Mouse (Mus musculus) forelimb bud, embryonic 11.5 days (tissue): ENCODE results near the gene 2900026A02Rik.
A peak's percentile ranks its signal among the peaks of the same experiment; 100 is the strongest.
"Not testable (repeated sequence)": the region's sequence is repeated elsewhere in the genome, so short reads cannot be mapped to it uniquely, and the experiment has no call there.

ENCODE experiments used
- DNase-seq: peaks from one replicate; pipeline ENCODE4 v3.0.0-alpha.2; 2012; ENCODE audit warnings: low read depth, low spot score

Gene 2900026A02Rik

GRCm38 (mm10) chr5:113122326-113123054 is 98.5 kb downstream of the 2900026A02Rik start:
- DNase-seq, result no peak

- DNase-seq, result peak; percentile 46
Observed at GRCm38 (mm10) chr5:113121591-113121875, 99.5 kb downstream of the 2900026A02Rik start.

- DNase-seq, result peak; percentile 82
Observed at GRCm38 (mm10) chr5:113120741-113121590, 100.1 kb downstream of the 2900026A02Rik start.

DNA sequence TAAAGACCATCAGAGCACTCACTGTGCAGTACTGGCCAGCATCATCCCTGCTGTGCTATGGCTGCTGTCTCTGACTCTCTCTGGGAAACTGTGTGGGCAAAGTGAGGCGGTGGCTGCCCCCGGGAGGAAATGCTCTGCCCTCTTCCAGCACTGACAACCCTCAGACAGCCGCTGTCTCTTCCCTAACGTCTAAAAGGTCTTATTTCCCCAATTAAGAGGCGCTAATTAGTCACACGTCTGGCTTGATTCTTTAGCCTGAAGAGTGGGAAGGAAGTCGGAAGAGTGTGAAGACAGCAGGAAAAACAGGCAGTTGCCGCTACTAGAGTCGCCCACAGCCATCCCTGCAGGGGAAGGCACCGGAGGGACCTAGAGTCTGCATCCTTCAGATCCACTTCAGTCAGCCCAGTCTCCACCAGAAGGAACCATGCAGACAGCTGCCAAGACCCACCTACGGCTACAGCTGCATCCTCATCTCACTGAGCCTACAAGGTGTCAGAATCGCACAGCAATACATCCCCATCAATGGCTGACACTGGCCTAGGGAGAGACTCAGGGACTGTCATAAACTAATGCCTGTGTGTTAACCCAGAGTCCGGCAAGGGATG is 101.1 kb downstream of the 2900026A02Rik start:
- no peak for DNase-seq

GRCm38 (mm10) chr5:113119291-113119690 is 101.7 kb downstream of the 2900026A02Rik start:
- no peak for DNase-seq

DNA sequence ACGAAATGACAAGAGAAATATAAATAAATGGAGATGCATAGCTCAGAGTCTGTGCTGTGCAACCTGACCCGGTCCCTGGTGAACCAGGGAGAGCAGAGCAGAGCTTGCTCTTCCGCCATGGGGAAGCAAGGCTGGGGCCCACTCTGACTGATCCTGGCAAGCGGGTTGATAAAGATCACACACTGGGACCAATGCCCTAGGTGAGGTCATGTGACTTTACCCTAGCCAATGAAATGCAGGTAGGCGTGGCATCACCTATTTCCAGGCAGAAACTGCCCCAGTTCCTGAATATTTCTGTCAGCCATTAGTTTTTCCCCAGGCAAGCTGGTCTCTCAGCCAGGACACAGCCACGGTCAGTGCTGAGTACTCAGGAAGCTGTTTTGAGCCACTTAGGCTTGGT is 102.3 kb downstream of the 2900026A02Rik start:
- DNase-seq, result no peak

- DNase-seq, result no peak
Observed at GRCm38 (mm10) chr5:113117361-113117760, 103.7 kb downstream of the 2900026A02Rik start.

DNA sequence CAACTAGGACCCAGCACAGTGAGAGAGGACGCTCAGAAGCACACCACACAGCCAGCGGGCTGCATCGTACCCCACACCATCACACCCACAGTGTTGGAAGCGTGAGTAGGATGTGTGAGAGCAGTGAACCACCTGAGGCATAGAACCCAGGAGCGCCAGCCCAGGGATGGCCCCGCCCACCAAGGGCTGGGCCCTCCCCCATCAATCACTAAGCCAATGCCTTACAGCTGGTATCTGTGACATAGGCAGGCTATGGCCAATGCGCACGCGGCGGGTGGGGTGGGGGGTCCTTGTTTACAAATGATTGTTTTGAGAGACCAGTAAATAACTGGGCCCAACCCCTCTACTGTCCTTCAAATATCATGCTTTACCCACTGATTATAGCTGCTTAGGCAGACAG is 105.1 kb downstream of the 2900026A02Rik start:
- DNase-seq, result no peak

- DNase-seq, result no peak
Observed at GRCm38 (mm10) chr5:113114264-113115225, 106.5 kb downstream of the 2900026A02Rik start.

DNA sequence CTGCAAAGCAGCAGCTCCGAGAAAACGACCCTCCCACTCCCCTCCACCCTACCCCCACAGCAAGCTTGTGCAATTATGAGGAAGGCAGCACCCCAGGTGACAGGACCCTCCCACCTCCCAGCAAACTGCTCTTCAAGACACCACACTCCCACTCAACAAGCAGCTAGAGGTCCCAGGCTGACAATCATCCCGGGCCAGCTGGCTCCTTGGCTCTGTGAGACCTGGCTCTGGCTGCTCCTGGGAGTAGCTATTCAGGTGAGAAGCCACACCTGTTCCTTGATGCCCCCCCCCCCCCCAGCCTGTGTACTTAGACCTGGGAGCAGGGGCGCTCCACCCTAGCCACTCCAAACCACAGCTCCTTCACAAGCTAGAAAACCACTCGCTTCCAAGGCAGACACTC is 107.9 kb downstream of the 2900026A02Rik start:
- DNase-seq, result no peak

DNA sequence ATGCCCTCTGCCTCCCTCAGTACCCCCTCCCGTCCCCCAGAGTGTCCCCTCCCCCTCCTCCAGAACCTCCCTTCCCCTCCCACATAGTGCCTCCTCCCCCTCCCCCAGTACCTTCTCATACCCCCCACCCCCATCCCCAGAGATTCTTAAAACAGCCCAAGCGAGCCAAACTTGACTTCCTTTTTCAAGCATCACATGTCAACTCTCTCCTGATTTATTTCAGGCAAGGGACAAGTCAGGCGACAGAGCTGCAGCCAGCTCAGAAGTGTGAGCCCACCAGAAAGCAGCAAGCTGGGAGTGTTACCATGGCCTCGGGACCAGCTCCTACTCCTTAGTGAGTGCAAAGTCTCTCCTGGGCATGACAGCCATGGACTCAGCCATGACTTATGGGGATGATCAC is 109.7 kb downstream of the 2900026A02Rik start:
- no peak for DNase-seq

- no peak for DNase-seq
Observed at GRCm38 (mm10) chr5:113110929-113111328, 110.1 kb downstream of the 2900026A02Rik start.

GRCm38 (mm10) chr5:113109651-113110050 is 111.4 kb downstream of the 2900026A02Rik start:
- DNase-seq, result not testable (repeated sequence)

DNA sequence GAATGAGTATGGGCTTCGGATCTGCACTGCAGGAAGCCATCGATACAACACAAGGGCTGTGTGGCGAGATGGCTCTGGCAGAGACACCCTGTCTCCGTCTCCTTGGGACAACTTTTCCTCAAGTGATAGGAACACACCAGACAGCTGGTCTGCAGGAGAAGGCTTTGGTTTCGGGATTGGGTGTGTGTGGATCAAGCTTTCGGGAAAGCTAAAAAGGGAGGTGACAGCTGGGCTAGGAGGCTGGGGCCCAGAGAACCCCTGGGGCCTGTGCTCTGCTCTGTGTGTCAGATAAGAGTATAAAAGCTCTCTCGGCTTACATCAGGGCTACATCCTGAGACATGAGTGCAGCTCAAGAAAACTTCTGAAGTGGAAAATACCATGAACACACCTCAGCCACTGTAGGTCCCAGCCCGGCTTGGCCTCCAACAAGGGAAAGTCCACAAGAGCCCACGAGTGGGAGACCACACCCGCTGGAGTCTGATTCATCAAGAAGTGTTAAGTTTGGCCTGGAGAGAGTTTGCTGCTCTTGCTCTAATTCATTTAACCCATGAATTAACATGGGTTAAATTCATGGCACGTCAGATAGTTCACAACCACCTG is 112.8 kb downstream of the 2900026A02Rik start:
- no peak for DNase-seq

GRCm38 (mm10) chr5:113107709-113108108 is 113.3 kb downstream of the 2900026A02Rik start:
- no peak for DNase-seq

GRCm38 (mm10) chr5:113106594-113106993 is 114.4 kb downstream of the 2900026A02Rik start:
- DNase-seq, result no peak

- DNase-seq, result no peak
Observed at GRCm38 (mm10) chr5:113105481-113105880, 115.6 kb downstream of the 2900026A02Rik start.

GRCm38 (mm10) chr5:113105035-113105434 is 116.0 kb downstream of the 2900026A02Rik start:
- DNase-seq, result no peak

GRCm38 (mm10) chr5:113102455-113102854 is 118.6 kb downstream of the 2900026A02Rik start:
- no peak for DNase-seq

DNA sequence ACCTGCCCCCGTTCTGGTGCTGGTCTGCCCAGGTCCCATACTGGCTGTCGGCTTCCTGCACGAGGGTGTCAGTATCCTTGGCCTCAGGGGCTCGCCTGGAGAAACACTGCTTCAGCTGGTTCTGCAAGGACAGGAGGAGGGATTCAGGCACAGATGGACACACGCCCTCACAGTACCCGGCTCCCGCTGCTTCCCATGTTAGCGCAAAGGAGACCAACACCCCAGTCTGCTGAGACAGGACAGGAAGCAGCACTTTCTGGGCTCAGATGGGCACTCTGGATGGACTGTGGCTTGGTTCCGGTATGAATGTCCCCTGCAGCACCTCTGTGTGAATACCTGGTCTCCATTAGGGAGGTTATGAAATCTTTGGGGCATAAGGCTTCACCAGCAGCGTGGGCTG is 119.6 kb downstream of the 2900026A02Rik start:
- DNase-seq, result no peak

DNA sequence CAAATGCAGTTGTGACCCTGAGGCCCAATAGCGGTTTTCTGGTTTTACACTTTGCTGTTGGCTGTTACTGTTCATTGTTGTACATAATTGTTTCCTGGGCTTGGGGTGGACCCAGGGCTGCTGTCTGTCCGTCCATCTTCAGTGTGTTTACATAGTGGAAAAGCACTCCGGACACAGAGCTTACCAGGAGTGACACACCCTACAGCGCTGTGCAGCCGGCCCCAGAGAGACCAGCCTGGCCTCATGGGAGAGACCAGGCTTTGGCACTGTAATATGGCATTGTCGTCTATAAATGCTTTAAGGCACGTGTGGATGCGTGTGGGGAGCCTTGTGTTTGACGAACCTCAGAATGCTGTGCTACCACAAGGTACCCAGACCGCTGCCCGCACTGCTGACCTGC is 120.6 kb downstream of the 2900026A02Rik start:
- DNase-seq, result no peak
